Mouse (Mus musculus): ENCODE data around the gene Zbtb40. TPM values are rescaled to one million over a fixed set of nuclear protein-coding genes. Genes with fewer than 3 reads are reported as not detected.

The Zbtb40 gene
- total RNA-seq, 2 experiments from 2014 or later, result 5.7 to 10.3 TPM

GRCm38 (mm10) chr4:136995361-136995760 is 53.2 kb downstream of the Zbtb40 start:
- no peak for ATAC-seq (replicated peaks; ENCODE audit: low FRiP score, low TSS enrichment, poor library complexity, severe bottlenecking)

- ATAC-seq (replicated peaks; ENCODE audit: low FRiP score, low TSS enrichment, poor library complexity, severe bottlenecking), result no peak
Measured at GRCm38 (mm10) chr4:136981993-136982695, 66.5 kb downstream of the Zbtb40 start.

DNA sequence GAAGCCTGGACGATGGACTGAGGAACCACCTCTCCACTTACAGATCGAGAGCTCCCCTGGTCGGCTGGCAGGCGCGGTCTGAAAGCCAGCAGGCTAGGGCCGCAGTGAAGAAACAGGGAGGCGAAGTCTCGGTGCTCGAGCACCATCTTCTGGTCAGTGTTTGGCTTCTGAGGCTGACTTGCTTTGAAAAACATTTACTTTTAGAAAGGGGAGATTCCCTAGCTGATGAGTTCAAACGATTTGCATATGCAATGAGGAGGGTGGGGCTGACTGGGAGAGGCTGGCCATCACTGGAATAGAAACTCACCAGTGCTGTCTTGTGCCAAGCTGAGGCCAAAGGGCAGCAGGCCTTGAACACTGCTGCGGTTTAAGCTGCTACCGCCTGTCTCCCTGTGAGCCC is 67.3 kb downstream of the Zbtb40 start:
- ATAC-seq (replicated peaks; ENCODE audit: low FRiP score, low TSS enrichment, poor library complexity, severe bottlenecking), result 0 out of 2 replicates have a peak, but pooled peaks have one; percentile 27

DNA sequence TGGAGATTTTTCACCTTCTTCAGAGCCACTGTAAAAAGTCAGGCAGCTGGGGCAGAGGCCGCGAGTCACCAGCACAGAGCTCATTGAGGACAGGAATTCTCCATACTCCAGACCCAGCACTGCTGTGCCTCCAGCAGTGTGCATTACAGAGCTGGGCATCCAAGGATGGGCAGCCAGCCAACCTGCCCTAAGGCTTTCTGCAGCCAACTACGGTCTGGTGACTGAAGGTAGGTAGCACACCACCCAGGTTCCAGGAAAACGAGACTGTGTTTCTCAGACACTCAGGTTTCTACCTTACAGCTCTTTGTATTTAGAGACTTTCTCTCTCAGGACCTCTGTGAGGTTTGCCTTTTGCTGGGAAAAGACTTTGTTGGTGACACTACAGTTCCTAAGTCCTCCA is 67.7 kb downstream of the Zbtb40 start:
- no peak for ATAC-seq (replicated peaks; ENCODE audit: low FRiP score, low TSS enrichment, poor library complexity, severe bottlenecking)

DNA sequence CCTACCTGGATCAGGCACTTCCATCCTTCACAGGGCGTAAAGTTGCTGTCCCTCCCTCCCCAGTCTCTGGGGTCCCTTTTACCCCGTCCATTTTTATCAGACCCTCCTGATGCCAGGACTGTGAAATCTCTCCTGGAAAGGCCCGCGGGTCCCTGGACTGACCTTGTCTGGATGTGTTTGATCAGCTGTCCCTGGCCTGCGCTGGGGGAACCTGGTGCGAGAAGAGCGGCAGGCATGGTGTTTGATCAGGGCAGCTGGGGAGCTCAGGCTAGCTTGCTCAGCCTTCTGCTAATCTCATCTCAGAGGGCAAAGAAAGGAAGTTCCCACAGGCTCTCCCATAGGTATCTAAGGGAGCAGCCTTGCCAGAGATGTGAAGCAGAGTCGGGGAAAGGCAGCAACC is 71.4 kb downstream of the Zbtb40 start:
- ATAC-seq (replicated peaks; ENCODE audit: low FRiP score, low TSS enrichment, poor library complexity, severe bottlenecking), result no peak

DNA sequence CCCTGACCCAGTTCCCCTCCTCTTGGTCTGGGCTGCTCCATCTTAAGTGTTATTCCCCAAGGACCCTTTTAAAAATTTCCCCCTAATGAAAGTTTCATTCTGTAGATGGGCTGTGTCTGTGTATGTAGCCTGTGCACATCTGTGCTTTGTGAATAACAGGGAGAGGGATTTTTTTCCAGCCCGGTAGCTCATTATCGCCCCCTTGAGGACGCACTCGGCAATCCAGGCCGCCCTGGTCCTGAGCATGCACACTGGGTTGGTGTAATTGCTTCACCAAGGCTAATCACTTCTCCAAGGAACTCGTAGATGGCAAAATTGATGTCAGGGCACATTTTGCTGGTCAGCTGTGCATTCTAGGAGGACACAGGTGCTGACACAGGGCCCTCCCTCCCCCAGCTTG is 77.7 kb downstream of the Zbtb40 start:
- peak; percentile 45; the same call in 1 of the 2 replicates for ATAC-seq (replicated peaks; ENCODE audit: low FRiP score, low TSS enrichment, poor library complexity, severe bottlenecking)

DNA sequence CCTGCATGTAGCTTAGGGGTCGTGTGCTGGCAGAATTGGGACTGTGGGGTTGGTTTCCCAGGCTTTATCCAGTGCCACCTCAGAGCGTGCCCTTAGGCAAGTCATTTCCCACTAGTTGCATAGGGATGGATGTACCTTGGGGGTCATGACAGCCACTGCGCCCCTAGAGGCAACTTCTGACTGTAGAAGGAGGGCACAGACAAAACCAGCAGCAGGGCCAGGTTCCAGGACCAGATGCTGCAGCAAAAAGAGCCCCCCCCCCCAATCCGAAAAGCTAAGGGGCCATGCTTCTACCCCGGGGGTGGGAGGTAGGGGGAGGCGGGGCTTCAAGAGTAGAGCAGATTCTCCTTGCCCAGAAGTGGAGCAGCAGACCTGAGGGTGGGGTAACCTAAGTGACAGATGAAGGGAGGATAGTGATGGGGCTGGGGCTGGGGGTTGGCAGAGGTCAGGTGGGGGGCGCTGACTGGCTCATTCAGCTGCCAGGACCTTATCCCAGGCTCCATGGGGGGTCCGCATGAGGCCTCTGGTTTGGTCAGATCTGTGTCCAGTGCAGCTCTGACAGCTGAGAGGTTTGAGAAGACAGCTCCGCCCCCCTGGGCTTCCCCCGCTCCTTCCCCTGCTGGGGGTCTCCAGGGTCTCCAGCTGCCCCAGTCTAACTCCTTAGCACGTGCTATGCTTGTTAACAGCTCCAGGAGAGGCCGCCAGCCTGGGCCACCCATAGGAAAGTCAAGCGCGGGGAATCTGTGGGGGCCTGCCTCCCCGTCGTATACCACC is 78.9 kb downstream of the Zbtb40 start:
- ATAC-seq (replicated peaks; ENCODE audit: low FRiP score, low TSS enrichment, poor library complexity, severe bottlenecking), result no peak

DNA sequence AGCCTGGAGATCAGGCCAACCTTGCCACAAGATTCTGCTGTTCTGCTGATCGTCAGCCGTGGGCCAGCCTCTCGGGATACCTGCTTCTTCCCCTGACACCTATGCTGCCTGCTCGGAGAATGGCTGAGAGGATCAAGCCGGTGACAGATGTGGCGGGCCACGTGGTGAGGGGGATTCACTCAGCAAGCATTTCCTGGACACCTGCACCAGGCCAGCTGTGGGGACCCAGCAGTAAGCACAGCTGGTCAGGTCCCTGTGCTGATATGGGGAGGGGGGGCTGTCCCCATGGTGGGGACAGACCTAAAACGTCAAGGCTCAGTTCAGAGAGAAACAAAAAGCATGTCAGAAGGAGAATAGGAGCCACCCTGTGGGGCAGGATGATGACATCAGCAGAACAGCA is 79.5 kb downstream of the Zbtb40 start:
- no peak for ATAC-seq (replicated peaks; ENCODE audit: low FRiP score, low TSS enrichment, poor library complexity, severe bottlenecking)

DNA sequence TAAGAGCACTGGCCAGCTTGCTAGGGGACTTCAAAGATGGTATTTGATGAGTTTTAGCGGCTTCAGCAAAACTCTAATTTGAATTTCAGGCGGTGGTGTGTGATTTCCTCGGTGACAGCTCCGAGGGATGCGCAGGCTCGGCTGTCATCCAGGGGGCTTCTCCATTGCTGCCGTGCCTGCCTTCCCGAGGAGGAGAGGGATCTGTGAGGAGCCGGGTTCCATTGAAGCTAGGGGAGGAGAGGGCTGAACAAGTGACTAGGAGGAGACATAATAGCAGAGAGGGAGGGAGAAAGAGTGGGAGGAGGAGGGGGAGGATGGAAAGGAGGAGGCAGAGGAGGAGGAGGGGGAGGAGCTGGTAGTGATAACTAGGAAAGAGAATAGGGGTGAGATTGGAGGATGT is 81.1 kb downstream of the Zbtb40 start:
- ATAC-seq (replicated peaks; ENCODE audit: low FRiP score, low TSS enrichment, poor library complexity, severe bottlenecking), result no peak

GRCm38 (mm10) chr4:136966493-136967390 is 81.9 kb downstream of the Zbtb40 start:
- ATAC-seq (replicated peaks; ENCODE audit: low FRiP score, low TSS enrichment, poor library complexity, severe bottlenecking), result no peak

- no peak for ATAC-seq (replicated peaks; ENCODE audit: low FRiP score, low TSS enrichment, poor library complexity, severe bottlenecking)
Measured at GRCm38 (mm10) chr4:136964990-136965421, 83.6 kb downstream of the Zbtb40 start.

- ATAC-seq (replicated peaks; ENCODE audit: low FRiP score, low TSS enrichment, poor library complexity, severe bottlenecking), result no peak
Measured at GRCm38 (mm10) chr4:136962447-136962846, 86.2 kb downstream of the Zbtb40 start.

DNA sequence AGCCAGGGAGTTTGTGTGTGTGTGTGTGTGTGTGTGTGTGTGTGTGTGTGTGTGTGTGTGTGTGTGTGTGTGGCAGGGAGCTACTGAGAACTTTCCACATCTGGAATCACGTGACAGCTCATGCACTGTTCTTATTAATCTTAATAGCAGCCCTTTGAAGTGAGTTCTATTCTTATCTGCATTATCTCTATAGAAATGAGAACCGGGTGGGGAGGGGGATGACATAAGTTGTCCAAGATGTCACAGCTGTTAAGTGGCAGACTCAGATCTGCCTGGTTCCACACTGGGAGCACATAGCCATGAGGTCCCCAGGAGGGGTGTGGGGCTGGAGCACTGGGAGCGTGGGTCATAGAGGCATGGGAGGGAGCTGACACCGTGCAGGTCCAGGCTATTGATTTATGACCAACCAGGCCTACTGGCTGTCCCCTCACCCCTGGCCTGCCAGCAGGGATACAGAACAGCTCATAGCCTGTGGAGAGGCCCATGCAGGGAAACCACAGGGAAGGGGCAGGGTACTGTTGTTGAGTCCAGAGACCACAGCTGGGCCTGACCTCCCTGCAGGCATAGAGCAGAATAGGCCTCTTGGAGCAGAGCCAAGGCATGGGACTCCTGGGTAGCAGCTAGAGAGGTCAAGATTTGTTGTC is 86.8 kb downstream of the Zbtb40 start:
- ATAC-seq (replicated peaks; ENCODE audit: low FRiP score, low TSS enrichment, poor library complexity, severe bottlenecking), result no peak

- no peak for ATAC-seq (replicated peaks; ENCODE audit: low FRiP score, low TSS enrichment, poor library complexity, severe bottlenecking)
Measured at GRCm38 (mm10) chr4:136960581-136960980, 88.0 kb downstream of the Zbtb40 start.

DNA sequence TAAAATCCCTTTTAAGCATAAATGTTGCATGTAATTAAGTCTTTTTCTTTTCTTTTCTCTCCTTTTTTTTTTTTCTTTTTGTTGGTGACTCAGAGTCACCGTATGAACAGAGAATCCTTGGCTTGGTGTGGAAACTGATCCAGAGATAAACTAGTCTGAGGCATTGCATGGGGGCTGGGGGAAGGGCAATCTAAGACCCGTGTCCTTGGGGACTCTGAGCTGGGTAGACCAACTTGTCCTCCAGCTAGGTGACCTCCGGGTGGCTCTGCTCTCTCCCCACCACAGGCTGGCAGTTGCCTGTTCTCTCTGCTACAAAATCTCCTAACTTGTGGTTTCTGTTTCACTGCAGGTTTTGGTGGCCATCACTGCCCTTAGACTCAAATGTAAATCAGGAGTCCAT is 88.5 kb downstream of the Zbtb40 start:
- no peak for ATAC-seq (replicated peaks; ENCODE audit: low FRiP score, low TSS enrichment, poor library complexity, severe bottlenecking)

DNA sequence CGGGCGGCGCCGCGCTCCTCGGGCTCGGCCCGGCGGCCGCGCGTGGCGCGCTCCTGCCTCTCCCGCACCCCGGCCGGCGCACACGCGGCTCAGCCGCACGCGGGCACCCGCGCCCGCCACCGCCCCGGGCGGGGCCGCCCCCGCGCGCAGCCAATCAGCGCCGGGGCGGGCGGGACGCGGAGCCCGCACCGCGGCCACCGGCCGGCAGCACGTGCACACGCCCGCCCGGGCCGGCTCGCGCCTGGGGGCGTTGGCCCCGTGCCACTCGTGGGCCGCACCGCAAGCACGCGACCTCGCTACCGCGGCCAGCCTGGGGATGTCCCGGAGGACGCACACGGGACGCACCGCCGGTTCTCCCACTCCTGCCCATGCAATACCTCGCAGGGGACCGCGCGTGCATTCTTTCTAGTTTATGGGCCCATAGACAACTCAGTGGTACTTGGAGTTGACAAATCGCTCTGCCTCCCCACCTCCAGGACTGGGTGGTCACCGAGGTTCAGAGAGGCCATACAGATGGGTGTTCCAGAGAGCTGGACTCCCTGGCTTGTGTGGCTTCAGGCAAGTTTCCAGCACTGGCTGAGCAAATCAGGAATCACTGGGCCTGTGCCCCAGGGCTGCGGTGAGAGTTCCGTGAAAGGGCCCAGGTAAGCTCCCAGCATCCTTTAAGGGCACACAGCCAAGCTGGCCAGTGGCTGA is 91.7 kb downstream of the Zbtb40 start, which contains the start of gene Epha8:
TSS of gene Epha8 (minus strand) at position 66 of the 696 bp plus-strand sequence.
- ATAC-seq (replicated peaks; ENCODE audit: low FRiP score, low TSS enrichment, poor library complexity, severe bottlenecking), result no peak

- ATAC-seq (replicated peaks; ENCODE audit: low FRiP score, low TSS enrichment, poor library complexity, severe bottlenecking), result no peak
Measured at GRCm38 (mm10) chr4:136954562-136954961, 94.0 kb downstream of the Zbtb40 start.

DNA sequence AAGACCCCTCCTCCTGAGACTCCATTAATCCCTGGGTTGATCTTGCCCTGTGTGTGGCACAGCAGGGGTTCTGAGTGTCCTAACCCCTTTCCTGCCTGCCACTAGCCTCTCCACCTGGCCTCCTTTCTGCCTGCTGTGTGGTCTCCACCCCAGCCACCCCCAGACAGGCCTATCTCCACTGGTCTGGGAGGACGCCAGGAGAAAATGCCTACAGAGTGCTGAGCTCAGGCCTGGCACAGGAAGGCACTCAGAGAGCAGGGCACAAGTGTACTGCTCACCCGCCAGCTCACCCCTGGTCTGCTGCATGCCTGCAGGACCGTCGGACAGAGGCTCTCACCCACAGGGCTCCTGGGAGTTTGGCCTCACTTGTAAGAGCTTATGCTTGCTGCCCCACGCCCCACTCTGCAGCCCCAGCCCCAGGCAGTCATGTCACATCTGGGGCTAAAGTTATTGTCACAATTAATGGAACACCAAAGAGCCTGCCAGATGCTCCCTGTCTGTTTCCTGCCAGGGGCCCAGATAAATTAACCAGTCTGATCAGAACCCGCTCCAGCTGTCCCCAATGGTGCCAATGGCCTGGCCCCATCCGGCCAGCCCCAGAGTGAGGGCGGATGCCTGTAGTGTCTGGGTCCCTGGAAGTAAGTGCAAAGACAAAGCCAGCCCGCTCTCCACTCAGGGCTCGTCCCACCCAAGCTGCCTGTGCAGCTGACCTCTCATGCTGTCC is 99.2 kb downstream of the Zbtb40 start:
- no peak for ATAC-seq (replicated peaks; ENCODE audit: low FRiP score, low TSS enrichment, poor library complexity, severe bottlenecking)

Data from megakaryocyte-erythroid progenitor cell, adult 5-6 weeks (primary cell).